In genomic region chr10:66616280-66616679, GRCm38 (mm10) we compare ENCODE assay signal across 24 mouse cellular contexts.
DNase-seq lines count a peak whose midpoint lies in the region; ATAC-seq lines count a peak whose summit lies in the region.
"Had no signal": no experiment of that assay in that cellular context is flagged by ENCODE, and none has a peak within 500 bp of the region (broad histone marks: within the 10 kb centered on the region; RNA-seq: fewer than 3 reads in every experiment).

No protein-coding gene starts in this region.

- no peak overlapping the region for H3K4me2 ChIP-seq in intestine, embryonic 15.5 days (replicated peaks)
- H3K4me2 ChIP-seq in intestine, embryonic 16.5 days (ENCODE audit: low read depth, low read length), result no peak overlapping the region
- no peak overlapping the region for H3K4me2 ChIP-seq in stomach, embryonic 16.5 days (ENCODE audit: low read depth, low read length)
- H3K4me2 ChIP-seq: forebrain, embryonic 13.5 days; heart, embryonic 13.5 days; hindbrain, embryonic 14.5 days had no signal

- WGBS in intestine, embryonic 15.5 days, result 38% methylated on average over 3 of the region's 3 CpGs
- 51% methylated on average over 3 of the region's 3 CpGs for WGBS in intestine, embryonic 16.5 days
- 42% methylated on average over 3 of the region's 3 CpGs for WGBS in stomach, embryonic 16.5 days

- DNase-seq in thymus, postnatal 0 days (ENCODE audit: low spot score), result no peak
- DNase-seq in layer of hippocampus, adult 8-10 months (ENCODE audit: low spot score in 2 of 2), result no peak
- DNase-seq: adrenal gland, adult 2 months; adrenal gland, postnatal 14 days; cerebellum, adult 11 months; cerebellum, adult 2 months; cerebellum, adult 9-11 months; cerebellum, postnatal 36 days; gastrocnemius, postnatal 10 days; gastrocnemius, postnatal 36 days; heart, adult 2 months; heart, postnatal 14 days; heart, postnatal 4 days had no signal

- H3K27me3 ChIP-seq in intestine, embryonic 15.5 days (replicated peaks), result no peaks in the 10 kb centered on the region
- no peaks in the 10 kb centered on the region for H3K27me3 ChIP-seq in intestine, embryonic 16.5 days (replicated peaks; ENCODE audit: control insufficient read depth, insufficient read depth, low read length)
- H3K27me3 ChIP-seq in stomach, embryonic 16.5 days (ENCODE audit: control insufficient read depth, insufficient read depth, low read length), result no peaks in the 10 kb centered on the region
- H3K27me3 ChIP-seq: forebrain, embryonic 13.5 days; heart, embryonic 13.5 days had no signal

- no peak overlapping the region for H3K4me3 ChIP-seq in intestine, embryonic 15.5 days (replicated peaks)
- no peak overlapping the region for H3K4me3 ChIP-seq in intestine, embryonic 16.5 days (ENCODE audit: low read length)
- H3K4me3 ChIP-seq in stomach, embryonic 16.5 days (replicated peaks; ENCODE audit: low read length), result no peak overlapping the region
- H3K4me3 ChIP-seq: forebrain, embryonic 10.5 days; forebrain, embryonic 13.5 days; heart, adult 2 months; heart, embryonic 10.5 days; heart, embryonic 13.5 days had no signal

- no peak overlapping the region for H3K9ac ChIP-seq in intestine, embryonic 15.5 days
- H3K9ac ChIP-seq in intestine, embryonic 16.5 days (ENCODE audit: low read depth, low read length), result no peak overlapping the region
- no peak overlapping the region for H3K9ac ChIP-seq in stomach, embryonic 16.5 days (ENCODE audit: low read length)
- H3K9ac ChIP-seq: forebrain, embryonic 13.5 days; heart, embryonic 13.5 days; hindbrain, embryonic 14.5 days had no signal

- no peak overlapping the region for H3K27ac ChIP-seq in intestine, embryonic 15.5 days
- H3K27ac ChIP-seq in intestine, embryonic 16.5 days (ENCODE audit: low read length), result no peak overlapping the region
- H3K27ac ChIP-seq in stomach, embryonic 16.5 days (ENCODE audit: low read length), result no peak overlapping the region
- H3K27ac ChIP-seq: forebrain, embryonic 10.5 days; forebrain, embryonic 13.5 days; heart, adult 2 months; heart, embryonic 10.5 days; heart, embryonic 13.5 days; hindbrain, embryonic 14.5 days had no signal

- peak; percentile 69 for ATAC-seq in intestine, embryonic 15.5 days
- peak; percentile 42; the same call in 1 of the 2 replicates for ATAC-seq in intestine, embryonic 16.5 days
- ATAC-seq in stomach, embryonic 16.5 days (ENCODE audit: insufficient read depth, low FRiP score), result peak; percentile 86
- ATAC-seq in megakaryocyte, adult 5-6 weeks (ENCODE audit: poor library complexity, severe bottlenecking), result no peak
- ATAC-seq: CD4-positive, CD25-positive, alpha-beta regulatory T cell, adult 4 months; forebrain, embryonic 13.5 days; forebrain, embryonic 16.5 days had no signal

- no peaks in the 10 kb centered on the region for H3K4me1 ChIP-seq in intestine, embryonic 15.5 days (replicated peaks)
- H3K4me1 ChIP-seq in intestine, embryonic 16.5 days (ENCODE audit: control insufficient read depth, insufficient read depth, low read length), result no peaks in the 10 kb centered on the region
- H3K4me1 ChIP-seq in stomach, embryonic 16.5 days (ENCODE audit: control insufficient read depth, insufficient read depth, low read length), result no peaks in the 10 kb centered on the region
- H3K4me1 ChIP-seq: forebrain, embryonic 10.5 days; forebrain, embryonic 13.5 days; heart, embryonic 10.5 days; heart, embryonic 13.5 days had no signal

- H3K36me3 ChIP-seq in intestine, embryonic 15.5 days, result no peaks in the 10 kb centered on the region
- H3K36me3 ChIP-seq in intestine, embryonic 16.5 days (ENCODE audit: control insufficient read depth, insufficient read depth, low read length), result no peaks in the 10 kb centered on the region
- no peaks in the 10 kb centered on the region for H3K36me3 ChIP-seq in stomach, embryonic 16.5 days (ENCODE audit: control insufficient read depth, insufficient read depth, low read length)
- H3K36me3 ChIP-seq: forebrain, embryonic 10.5 days; heart, embryonic 10.5 days; heart, embryonic 13.5 days had no signal

- H3K9me3 ChIP-seq in intestine, embryonic 15.5 days, result no peaks in the 10 kb centered on the region
- H3K9me3 ChIP-seq in intestine, embryonic 16.5 days (ENCODE audit: control insufficient read depth, low read length), result no peaks in the 10 kb centered on the region
- no peaks in the 10 kb centered on the region for H3K9me3 ChIP-seq in stomach, embryonic 16.5 days (replicated peaks; ENCODE audit: control insufficient read depth, low read length)
- H3K9me3 ChIP-seq: forebrain, embryonic 10.5 days; forebrain, embryonic 13.5 days; heart, embryonic 10.5 days; heart, embryonic 13.5 days had no signal
